Mouse (Mus musculus) fat pad, adult 2 months (tissue): ENCODE results near the gene Upk3bl.
"Not testable (repeated sequence)": the region's sequence is repeated elsewhere in the genome, so short reads cannot be mapped to it uniquely, and the experiment has no call there.

Source experiments
- DNase-seq: peaks from one replicate; pipeline ENCODE4 v3.0.0-alpha.2; 2011; ENCODE audit warnings: low read depth, low spot score; ENCODE audit errors: extremely low read depth

Gene Upk3bl

DNA sequence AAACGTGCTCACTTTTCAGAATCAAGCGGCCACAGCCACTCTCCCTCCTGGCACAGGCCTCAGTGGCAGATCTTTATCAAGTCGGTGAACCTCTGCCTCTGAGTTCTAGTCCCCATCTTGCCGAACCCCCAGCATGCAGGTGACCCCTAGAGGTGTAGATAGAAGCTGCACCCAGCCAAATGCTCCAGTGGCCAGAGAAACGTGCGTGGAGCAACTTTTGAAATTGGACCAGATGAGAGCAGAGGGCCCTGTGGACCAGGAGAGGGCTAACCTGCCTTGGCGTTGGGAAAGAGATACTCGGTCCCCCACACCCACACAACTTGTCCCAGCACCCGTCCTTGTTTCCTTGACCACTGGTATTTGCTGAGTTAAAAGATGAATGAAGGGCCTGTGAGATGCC lies 8.9 kb upstream of the Upk3bl start:
- DNase-seq = no peak

DNA sequence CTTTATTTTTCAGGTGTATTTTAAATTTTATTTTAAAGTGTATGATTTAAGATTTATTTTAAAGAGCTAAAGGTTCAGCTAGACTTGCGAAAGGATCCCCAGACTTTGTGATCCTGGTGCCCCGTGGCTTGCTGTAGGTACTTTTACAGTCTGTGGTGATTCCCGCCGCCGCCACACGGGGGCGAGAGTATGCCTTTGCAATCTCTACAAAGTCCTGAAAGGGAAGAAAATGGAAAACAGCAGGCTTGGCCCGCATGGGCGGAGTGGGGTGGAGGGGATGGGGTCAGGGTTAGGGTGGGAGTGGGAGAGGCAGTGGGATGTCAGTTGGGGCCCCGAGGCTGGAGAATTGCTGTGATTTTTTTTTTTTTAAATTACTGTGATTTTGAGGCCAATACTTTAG lies 8.3 kb upstream of the Upk3bl start:
- DNase-seq = no peak

DNA sequence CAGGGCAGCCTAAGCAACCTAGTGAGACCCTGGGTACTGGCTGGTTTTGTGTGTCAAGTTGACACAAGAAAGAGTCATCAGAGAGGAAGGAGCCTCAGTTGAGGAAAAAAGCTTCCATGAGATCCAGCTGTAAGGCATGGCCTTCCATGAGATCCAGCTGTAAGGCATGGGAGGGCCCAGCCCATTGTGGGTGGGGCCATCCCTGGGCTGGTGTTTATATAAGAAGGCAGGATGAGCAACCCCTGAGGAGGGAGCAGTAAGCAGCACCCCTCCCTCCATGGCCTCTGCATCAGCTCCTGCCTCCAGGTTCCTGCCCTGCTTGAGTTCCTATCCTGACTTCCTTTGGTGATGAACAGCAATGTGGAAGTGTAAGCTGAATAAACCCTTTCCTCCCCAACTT lies 5.8 kb upstream of the Upk3bl start:
- DNase-seq = not testable (repeated sequence)

DNA sequence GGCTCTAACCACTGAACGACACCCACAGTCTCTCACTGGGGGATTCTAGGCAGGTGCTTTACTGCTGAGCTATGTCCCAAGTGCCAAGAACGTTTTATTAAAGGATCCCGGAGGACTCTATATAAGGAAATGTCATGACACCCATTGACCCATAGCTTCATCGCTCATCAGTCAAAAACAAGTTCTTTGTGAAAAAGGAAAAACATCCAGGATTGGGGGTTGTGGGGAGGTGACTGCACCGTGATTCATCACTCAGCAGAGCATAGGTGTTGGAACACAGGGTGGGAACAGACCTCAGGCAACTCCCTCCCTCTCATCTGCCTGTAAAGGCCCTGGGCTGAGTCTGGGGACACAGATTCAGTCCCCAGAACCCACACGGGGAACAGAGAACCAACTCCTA lies 4.4 kb upstream of the Upk3bl start:
- no peak for DNase-seq

DNA sequence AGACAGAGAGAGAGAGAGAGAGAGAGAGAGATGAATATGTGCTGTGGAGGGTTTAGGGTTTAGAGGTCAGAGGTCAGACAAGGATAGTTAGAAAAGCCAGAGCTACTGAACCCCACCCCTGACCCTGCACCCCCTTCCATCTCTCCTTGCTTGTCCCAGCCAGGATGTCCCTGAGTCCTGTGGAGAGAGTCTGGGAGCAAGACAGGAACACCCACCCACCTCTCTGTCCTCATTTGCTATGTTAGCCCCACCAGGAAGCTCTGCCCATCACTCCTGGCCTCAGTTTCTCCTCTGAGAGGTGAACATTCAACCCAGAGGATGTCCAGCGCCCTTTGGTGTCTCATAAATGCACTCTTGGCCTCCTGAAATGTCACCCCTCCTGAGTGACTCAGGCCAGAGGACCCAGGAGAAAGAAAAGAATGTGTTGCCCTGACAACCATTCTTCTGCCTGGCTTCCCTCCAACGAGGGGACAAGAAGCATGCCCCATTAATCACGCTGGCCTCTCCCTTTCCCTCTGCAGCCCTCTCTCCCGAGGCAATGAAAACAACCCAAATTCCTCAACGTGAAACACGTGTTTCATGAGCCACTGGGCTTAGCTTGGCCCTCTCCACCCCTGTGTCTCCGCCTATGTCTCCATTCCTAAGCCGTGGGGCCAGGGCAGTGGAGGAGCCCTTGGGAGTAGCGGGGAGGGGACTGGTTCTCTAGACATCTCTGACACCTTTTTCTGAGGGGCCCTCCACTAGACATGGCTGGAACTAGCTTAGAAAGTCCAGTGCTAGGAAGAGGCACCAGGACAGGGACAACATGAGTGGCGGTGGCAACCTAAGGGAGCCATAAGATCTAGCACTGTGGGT lies 2.8 kb upstream of the Upk3bl start:
- no peak for DNase-seq

DNA sequence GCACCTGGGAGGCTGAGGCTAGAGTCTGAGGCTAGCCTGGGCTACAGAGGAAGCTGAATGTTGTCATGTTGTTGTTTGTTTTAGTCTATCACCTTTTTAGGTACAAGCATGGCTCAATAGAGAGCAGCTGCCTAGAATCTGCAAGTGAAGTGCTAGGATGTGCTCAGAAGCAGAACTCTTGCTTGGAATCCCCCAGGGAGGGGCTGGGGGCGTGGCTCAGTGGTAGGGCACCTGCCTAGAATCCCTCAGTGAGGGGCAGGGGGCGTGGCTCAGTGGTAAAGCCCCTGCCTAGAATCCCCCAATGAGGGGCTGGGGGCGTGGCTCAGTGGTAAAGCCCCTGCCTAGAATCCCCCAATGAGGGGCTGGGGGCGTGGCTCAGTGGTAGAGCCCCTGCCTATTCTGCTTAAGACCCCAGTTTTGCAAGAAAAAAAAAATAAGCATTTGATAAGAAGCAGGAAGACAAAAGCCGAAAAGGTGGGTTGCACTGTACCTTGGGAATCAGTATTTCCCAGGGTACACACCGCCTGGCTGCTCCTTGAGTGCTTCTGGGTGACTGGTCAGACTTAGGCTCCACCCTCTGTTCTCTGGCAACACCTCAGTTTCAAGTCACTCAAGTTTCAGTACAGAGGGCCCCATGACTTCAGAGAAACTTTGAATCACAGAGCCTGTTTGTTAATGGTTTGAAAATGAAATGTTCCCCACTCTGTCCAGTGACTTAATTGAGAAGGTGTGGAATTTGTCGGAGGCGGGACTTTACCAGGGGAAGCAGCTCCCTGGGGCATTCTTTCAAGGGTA lies 1.2 kb upstream of the Upk3bl start:
- DNase-seq = no peak

DNA sequence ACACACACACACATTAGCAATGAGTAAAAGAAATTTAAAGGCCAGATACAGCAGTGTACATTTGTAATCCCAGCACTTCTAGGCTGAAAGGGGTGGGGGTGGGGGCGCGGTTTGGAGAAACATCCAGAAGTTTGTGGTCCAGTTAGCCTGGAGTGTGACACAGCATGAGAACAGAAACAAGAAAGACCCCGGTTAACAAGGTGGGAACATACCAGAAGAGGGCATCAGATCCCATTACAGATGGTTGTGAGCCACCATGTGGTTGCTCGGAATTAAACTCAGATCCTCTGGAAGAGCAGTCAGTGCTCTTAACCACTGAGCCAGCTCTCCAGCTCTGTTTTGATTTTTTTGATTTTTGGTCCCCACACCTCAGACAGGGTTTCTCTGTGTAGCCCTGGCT lies 1.8 kb downstream of the Upk3bl start:
- DNase-seq = no peak

DNA sequence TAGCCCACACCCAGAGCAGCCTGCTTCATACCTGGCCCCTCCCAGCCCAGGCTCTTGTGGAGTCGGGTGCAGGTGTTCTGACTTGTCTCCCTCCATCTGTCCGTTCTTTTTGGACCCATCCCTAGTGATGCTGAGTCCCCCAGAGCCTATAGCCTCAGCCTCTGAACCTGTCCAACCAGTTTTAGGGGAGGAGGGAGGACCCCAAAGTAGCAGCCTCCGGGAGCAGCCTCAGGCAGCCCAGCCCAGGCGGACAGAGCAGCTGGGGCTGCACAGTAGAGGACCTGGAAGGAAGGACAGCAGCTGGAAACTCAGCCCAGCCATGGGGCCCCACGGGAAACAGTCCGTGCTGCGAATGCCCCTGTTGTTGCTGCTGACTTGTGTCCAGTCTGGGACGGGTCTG lies 2.8 kb downstream of the Upk3bl start:
- DNase-seq = no peak

DNA sequence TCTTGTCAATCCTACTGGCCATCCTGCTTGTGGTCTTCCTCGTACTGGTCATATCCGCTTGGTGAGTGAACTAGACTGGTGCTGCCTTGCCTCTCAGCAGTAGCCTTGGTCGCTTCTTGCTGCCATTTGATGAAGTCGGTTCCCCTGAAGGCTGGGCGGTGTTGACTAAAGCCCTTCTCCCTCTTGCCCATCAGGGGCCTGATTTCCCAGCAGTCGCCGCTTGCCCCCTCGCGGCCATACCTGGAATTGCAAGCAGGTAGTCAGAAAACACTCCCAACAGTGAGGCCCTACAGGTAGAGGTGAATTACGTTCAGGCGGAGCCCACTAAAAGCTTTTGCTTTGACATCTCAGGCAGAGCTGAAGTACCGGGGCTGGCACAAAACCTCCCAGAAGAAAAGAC lies 7.3 kb downstream of the Upk3bl start:
- DNase-seq = no peak

DNA sequence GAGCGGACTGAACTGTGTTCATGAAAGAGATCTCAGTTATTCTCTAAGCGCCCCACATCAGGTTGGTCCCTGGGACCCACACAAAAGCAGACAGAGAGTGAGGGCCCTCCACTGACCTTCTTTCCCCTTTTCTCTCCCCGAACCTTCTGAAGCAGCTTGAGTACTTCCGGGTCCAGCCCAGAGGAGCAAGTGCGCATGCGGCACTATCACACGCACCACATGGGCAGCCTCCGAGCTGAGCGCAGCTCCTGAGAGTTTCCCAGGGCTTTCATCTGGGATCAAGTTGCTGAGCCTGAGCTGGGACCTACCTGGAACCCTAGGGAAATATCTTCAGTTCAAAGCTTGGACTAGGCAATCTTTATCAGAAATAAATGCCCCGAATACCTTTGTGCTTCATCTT lies 9.6 kb downstream of the Upk3bl start:
- DNase-seq = no peak

DNA sequence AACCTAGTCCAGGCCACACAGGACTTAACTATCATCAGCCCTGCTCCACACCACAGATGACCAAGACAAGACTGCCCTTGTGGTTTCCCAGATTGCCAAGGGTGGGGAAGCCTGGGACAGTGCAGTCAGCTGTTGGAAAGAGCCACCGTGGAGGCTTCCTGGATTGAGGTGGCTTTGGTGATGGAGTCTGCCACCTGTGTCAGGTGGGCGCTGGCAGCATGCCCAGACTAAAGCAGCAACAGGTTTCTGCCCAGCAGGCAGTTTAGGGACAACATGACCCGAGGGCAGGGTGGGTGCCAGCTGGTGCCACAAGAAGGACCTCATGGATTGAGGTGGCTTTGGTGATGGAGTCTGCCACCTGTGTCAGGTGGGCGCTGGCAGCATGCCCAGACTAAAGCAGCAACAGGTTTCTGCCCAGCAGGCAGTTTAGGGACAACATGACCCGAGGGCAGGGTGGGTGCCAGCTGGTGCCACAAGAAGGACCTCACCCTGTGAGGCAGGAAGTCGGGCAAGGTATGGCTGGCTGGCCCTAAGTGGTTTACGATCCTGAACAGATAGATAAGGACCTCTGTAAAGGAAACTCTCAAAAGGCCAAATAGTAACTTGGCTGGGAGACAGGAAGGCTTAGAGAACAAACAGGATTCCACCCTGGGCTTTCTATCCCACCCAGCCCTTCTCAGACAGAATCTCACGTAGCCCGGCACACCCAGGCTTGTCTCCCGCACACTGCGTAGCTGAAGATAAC lies 12.3 kb downstream of the Upk3bl start:
- not testable (repeated sequence) for DNase-seq

DNA sequence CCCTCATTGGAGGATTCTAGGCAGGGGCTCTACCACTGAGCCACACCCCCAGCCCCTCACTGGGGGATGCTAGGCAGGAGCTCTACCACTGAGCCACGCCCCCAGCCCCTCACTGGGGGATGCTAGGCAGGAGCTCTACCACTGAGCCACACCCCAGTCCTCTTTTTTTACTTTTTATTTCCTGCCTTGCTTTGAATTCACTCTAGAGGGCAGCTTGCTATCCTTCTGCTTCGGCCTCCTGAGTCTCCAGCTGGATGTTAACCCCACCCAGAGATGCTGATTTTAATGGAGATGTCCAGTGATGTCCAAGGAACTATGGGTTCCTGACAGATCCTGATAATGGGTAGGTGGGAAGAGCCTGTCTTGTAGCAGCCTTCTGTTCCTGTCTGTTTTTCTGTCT lies 15.1 kb downstream of the Upk3bl start:
- no peak for DNase-seq

DNA sequence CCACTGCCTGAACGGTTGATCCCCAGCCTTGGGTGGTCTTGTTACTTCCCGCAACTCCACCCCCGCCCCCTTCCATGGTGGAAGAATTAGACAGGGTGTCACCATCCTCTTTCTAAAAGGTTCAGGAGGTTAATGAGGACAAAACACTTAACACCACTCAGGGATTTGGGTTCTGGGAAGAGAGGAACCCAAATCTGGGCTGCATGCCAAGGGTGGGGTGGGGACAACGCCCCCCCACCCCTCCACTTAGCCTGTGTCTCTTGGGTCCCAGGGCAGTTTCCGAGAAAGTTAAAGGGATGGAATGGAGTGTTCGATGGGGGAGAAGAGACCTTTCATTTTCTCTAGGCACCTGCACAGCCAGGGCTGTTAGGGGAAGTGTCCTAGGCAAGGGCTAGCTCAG lies 18.8 kb downstream of the Upk3bl start:
- DNase-seq = no peak

DNA sequence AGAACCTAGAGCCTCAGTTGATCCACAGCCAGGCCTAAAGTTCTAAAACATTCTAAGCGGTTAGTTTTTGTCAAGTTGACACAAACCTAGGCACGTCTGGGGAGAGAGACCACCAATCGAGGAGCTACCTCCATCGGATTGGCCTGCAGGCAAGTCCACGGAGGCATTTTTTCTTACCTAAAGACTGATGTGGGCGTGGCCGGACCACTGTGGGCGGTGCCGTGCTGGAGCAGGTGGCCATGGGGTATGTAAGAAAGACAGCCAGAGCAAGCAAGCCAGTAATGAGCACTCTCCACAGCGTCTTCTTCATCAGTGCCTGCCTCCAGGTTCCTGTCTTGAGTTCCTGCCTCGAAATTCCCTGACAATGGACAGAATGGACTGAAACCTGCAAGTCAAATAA lies 19.2 kb downstream of the Upk3bl start:
- DNase-seq = no peak

DNA sequence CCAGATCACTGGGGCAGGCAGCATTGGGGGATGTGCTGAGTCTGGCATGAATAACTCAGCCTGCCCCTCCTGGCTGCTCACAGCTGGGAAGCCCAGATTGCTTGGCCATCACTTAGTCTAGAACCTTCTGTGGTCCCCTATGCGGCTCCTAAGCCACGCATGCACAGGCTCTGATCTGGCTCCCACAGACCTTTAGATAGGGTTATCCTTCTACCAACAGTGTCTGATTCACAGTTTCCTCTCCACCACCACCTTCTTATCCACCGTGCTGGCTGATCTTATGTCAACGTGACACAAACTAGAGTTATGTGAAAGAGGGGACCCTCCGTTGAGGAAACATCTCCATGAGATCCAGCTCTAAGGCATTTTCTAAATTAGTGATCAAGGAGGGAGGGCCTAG lies 20.8 kb downstream of the Upk3bl start:
- DNase-seq = no peak

DNA sequence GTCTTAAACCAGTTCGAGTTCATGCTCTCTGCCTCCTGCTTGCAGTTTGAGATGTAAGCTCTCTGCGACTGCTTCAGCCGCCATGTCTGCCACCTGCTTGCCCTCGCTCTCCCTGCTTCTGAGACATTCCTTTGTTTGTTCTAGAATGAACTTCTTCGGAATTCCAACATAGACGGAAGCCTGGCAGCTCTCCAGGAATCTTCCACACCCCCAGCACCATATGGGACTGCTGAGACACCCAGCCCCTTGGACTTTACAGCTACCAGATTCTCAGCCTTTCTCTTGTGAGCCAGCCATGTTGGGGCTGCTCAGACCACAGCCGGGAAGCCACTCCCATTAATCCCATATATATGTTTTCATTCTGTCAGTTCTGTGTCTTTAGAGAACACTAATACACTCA lies 22.0 kb downstream of the Upk3bl start:
- no peak for DNase-seq

DNA sequence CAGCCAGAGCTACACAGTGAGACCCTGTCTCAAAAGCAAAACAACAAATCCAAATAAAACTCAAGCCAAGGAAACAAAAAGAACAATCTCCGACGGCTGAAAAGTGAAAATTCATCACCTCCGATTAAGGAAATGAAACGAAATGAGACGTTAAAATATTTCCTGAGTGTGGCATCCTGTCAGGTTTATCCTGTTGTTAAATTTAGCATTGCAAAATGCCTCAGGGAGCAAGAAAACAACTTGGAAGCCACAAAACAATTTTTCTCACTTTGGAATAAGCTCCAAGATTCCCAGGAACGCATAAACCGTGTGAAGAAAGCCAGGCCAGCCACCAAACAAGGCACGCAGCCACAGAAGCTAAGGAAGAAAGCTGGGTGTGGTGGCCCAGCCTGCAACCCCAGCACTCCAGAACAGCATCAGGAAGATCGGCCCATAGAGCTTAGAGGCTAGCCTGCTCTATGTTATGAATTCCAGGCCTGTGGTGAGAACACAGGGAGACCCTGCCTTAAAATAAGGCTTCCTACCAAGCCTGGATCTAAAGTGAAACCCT lies 22.8 kb downstream of the Upk3bl start:
- no peak for DNase-seq

DNA sequence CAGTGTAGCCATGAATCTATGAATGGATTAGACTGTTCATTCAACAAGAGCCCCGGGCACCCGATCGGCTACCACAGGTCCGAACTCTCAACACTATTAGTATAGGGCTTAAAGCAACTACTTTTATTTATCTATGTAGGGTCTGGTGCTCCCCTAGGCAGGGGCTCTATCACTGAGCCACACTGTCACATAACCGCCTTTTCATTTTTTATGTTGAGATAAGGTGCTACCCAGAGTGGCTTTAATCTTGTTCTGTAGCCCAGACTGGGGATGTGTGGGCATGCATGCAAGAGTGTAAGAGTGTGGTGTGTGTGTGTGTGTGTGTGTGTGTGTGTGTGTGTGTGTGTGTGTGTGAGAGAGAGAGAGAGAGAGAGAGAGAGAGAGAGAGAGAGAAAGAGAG lies 23.8 kb downstream of the Upk3bl start:
- DNase-seq = no peak

DNA sequence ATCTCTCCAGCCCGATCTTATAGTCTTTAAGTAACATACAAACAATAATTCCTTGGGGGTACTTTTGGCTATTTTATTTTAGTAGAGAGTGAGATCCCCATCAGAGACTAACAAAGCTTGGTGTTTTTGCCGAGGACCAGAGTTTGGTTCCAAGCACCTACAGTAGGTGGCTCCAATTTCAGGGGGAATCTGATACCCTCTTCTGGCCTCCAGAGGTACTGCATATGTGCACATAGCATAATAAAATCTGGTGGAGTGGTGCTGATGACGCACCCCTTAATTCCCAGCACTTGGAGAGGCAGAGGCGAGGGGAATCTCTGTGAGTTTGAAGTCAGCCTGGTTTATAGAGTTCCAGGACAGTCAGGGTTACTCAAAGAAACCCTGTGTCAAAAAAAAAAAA lies 28.1 kb downstream of the Upk3bl start:
- no peak for DNase-seq

DNA sequence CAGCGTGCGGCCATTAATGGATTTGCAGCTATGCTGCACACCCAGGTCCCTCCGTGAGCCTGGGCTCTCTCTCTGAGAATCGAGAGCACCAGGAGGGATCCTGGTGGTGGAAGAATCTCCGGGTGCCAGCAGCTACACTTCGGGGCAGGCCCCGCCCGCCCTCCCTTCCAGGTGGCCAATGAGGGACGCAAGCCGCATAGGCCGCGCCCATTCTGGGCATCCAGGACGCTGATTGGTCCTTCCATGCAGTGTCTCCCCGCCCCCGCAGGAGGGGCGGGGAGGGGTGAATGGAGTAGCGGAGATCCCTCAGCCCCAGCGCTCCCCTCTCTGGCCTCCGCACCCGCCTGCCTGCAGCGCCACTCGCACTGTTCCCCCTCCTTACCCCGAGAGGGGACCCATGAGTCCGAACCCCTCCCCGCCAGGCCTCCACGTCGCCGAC lies 29.4 kb downstream of the Upk3bl start, which contains the start of gene Rasa4:
Rasa4 (plus strand) TSS at position 248 of the 439 bp plus-strand sequence.
- DNase-seq = no peak

DNA sequence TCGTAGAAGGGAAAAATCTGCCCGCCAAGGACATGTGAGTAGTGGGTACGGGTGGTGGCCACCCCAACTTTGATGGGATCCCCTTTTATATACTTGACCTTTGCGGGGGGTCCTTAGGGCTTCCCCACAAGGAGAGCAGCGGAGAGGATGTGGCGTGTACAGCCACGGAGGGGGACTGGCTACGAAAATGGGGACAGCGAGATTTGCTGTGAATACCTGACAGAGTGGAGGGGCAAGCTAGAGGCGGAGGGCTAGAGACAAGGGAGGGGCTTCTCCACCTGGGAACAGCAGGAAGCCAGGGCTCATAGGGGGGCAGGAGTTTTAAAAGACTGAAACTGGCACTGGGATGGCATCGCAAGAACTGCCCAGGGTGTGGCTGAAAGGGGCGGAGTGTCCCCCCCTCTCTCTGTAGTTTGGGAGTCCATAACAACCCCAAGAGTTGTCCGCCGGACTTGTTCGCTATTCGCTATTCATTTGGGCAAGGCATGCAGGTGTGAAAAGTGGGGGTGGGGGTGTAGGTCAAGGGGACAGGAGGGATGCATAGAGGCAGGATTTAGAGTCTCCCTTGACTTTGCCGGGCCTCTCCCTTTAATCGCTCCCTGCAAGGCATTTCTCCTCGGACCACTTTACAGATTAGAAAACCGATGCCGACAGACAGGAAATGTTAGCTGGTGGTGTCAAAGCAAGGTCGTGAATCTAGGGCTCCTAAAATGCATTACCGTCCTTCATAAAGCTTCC lies 30.0 kb downstream of the Upk3bl start:
- no peak for DNase-seq
